Mouse (Mus musculus): ENCODE measurements around the gene Col25a1. TPM values are rescaled to one million over a fixed set of nuclear protein-coding genes. Genes with fewer than 3 reads are reported as not detected.

Gene Col25a1
- polyA plus RNA-seq, 1 experiment from 2014 or later, result 18.3 TPM

- no peak overlapping the region for H3K9ac ChIP-seq (ENCODE audit: low read length)
Observed at GRCm38 (mm10) chr3:130615625-130616024, 484.3 kb downstream of the Col25a1 start.

GRCm38 (mm10) chr3:130617439-130617898, 486.2 kb downstream of the Col25a1 start, which contains the start of gene Etnppl:
Etnppl (plus strand) TSS chr3:130617448.
- H3K9me3 ChIP-seq (ENCODE audit: control insufficient read depth, low read length), result no peaks in the 10 kb centered on the region
- no peaks in the 10 kb centered on the region for H3K36me3 ChIP-seq (ENCODE audit: control insufficient read depth, insufficient read depth, low read length)
- no peak within 1 kb of the TSS for H3K9ac ChIP-seq (ENCODE audit: low read length)
- H3K27me3 ChIP-seq (ENCODE audit: control insufficient read depth, insufficient read depth, low read length), result no peaks in the 10 kb centered on the region
- WGBS, result 1% methylated on average over 10 of the region's 10 CpGs
- H3K4me3 ChIP-seq (ENCODE audit: low read depth, low read length), result no peak within 1 kb of the TSS
- 0 out of 2 replicates have a peak, but pooled peaks have one; percentile 57 for ATAC-seq (ENCODE audit: insufficient number of reproducible peaks, low FRiP score, low TSS enrichment, low read depth)
- H3K27ac ChIP-seq (replicated peaks; ENCODE audit: low read depth, low read length), result no peak within 1 kb of the TSS
- H3K4me1 ChIP-seq (ENCODE audit: control insufficient read depth, insufficient read depth, low read length), result no peaks in the 10 kb centered on the region; the same call in 1 of the 2 replicates
- H3K4me2 ChIP-seq (ENCODE audit: low read depth, severe bottlenecking), result peak within 1 kb of the TSS; percentile 51
- DNase-seq (ENCODE audit: low spot score), result peak; percentile 65

More at GRCm38 (mm10) chr3:130615625-130616024, 484.3 kb downstream of the Col25a1 start:
- DNase-seq (ENCODE audit: low spot score), result no peak
- H3K27me3 ChIP-seq (ENCODE audit: control insufficient read depth, insufficient read depth, low read length), result no peaks in the 10 kb centered on the region
- H3K4me1 ChIP-seq (ENCODE audit: control insufficient read depth, insufficient read depth, low read length), result no peaks in the 10 kb centered on the region; the same call in 1 of the 2 replicates
- no peak overlapping the region for H3K4me3 ChIP-seq (ENCODE audit: low read depth, low read length)
- no peak overlapping the region for H3K27ac ChIP-seq (replicated peaks; ENCODE audit: low read depth, low read length)
- H3K4me2 ChIP-seq (ENCODE audit: low read depth, severe bottlenecking), result no peak overlapping the region
- 54% methylated on average over 8 of the region's 8 CpGs for WGBS
- no peaks in the 10 kb centered on the region for H3K9me3 ChIP-seq (ENCODE audit: control insufficient read depth, low read length)
- H3K36me3 ChIP-seq (ENCODE audit: control insufficient read depth, insufficient read depth, low read length), result no peaks in the 10 kb centered on the region
- ATAC-seq (ENCODE audit: insufficient number of reproducible peaks, low FRiP score, low TSS enrichment, low read depth), result no peak; the same call in 1 of the 2 replicates

DNA sequence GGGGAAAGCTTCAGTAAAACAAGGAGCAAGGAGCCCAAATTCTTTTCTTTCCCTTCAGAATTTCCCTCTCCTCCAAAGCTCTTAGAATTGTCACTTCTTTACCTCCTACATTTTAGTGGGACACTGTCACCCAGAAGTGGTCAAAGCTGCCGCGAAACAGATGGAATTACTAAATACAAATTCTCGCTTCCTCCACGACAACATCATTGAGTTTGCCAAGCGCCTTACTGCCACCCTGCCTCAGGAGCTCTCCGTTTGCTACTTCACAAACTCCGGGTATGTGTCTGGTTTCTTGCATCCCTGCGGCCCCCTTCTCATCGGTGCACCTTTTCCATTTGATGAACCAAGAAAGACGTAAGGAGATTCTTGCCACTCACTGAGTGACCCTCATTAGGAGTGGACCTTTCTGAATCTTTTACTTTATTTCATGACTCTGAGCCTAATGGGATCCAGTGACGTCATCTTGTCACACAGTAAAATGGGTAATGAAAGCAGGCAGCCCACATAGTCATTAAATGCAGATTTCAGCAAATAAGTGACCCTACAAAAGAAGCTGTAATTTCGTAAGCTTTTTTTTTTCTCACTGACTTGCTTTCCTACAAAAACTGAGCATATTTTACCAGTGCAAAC, 489.3 kb downstream of the Col25a1 start:
- no peak overlapping the region for H3K9ac ChIP-seq (ENCODE audit: low read length)
- no peak for ATAC-seq (ENCODE audit: insufficient number of reproducible peaks, low FRiP score, low TSS enrichment, low read depth)
- no peak overlapping the region for H3K4me2 ChIP-seq (ENCODE audit: low read depth, severe bottlenecking)
- no peak overlapping the region for H3K27ac ChIP-seq (replicated peaks; ENCODE audit: low read depth, low read length)
- 50% methylated on average over 12 of the region's 12 CpGs for WGBS
- no peaks in the 10 kb centered on the region for H3K9me3 ChIP-seq (ENCODE audit: control insufficient read depth, low read length)
- no peak overlapping the region for H3K4me3 ChIP-seq (ENCODE audit: low read depth, low read length)
- no peaks in the 10 kb centered on the region for H3K27me3 ChIP-seq (ENCODE audit: control insufficient read depth, insufficient read depth, low read length)
- peak; percentile 26 for DNase-seq (ENCODE audit: low spot score)
- H3K4me1 ChIP-seq (ENCODE audit: control insufficient read depth, insufficient read depth, low read length), result no peaks in the 10 kb centered on the region; the same call in 1 of the 2 replicates
- H3K36me3 ChIP-seq (ENCODE audit: control insufficient read depth, insufficient read depth, low read length), result no peaks in the 10 kb centered on the region

DNA sequence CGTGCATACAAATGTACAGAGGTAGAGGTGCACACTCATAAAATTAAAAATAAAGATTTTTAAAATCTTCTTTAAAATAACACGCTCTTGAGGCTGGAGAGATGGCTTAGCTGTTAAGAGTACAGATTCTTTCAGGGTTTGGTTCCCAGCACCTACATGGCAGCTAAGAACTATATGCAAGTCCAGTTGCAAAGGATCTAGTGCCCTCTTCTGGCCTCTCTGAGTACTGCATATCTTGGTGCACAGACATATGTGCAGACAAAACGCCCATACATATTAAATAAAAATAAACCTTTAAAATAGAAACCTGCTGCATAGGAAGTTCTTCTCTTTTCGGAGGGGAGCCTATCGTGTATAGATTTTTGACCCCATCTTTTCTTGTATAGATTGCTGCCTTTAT, 497.1 kb downstream of the Col25a1 start:
- ATAC-seq (ENCODE audit: insufficient number of reproducible peaks, low FRiP score, low TSS enrichment, low read depth), result no peak
- Histone ChIP-seq H3K4me2 (ENCODE audit: low read depth, severe bottlenecking) (no peak overlapping the region), H3K27me3 (ENCODE audit: control insufficient read depth, insufficient read depth, low read length) (no peaks in the 10 kb centered on the region), H3K4me1 (ENCODE audit: control insufficient read depth, insufficient read depth, low read length) (no peaks in the 10 kb centered on the region), H3K9ac (ENCODE audit: low read length) (no peak overlapping the region), H3K9me3 (ENCODE audit: control insufficient read depth, low read length) (no peaks in the 10 kb centered on the region), H3K4me3 (ENCODE audit: low read depth, low read length) (no peak overlapping the region), H3K27ac (replicated peaks; ENCODE audit: low read depth, low read length) (no peak overlapping the region), H3K36me3 (ENCODE audit: control insufficient read depth, insufficient read depth, low read length) (no peaks in the 10 kb centered on the region)
- no peak for DNase-seq (ENCODE audit: low spot score)
- 94% methylated on average over 5 of the region's 5 CpGs for WGBS

GRCm38 (mm10) chr3:130633859-130634258, 502.6 kb downstream of the Col25a1 start:
- H3K9me3 ChIP-seq (ENCODE audit: control insufficient read depth, low read length), result no peaks in the 10 kb centered on the region
- H3K4me1 ChIP-seq (ENCODE audit: control insufficient read depth, insufficient read depth, low read length), result no peaks in the 10 kb centered on the region
- no peak overlapping the region for H3K4me3 ChIP-seq (ENCODE audit: low read depth, low read length)
- no peaks in the 10 kb centered on the region for H3K36me3 ChIP-seq (ENCODE audit: control insufficient read depth, insufficient read depth, low read length)
- H3K27ac ChIP-seq (replicated peaks; ENCODE audit: low read depth, low read length), result no peak overlapping the region
- no peak overlapping the region for H3K4me2 ChIP-seq (ENCODE audit: low read depth, severe bottlenecking)
- DNase-seq (ENCODE audit: low spot score) (no peak), ATAC-seq (ENCODE audit: insufficient number of reproducible peaks, low FRiP score, low TSS enrichment, low read depth) (no peak)
- 77% methylated on average over 5 of the region's 5 CpGs for WGBS
- H3K9ac ChIP-seq (ENCODE audit: low read length), result no peak overlapping the region
- H3K27me3 ChIP-seq (ENCODE audit: control insufficient read depth, insufficient read depth, low read length), result no peaks in the 10 kb centered on the region

- Histone ChIP-seq H3K36me3 (ENCODE audit: control insufficient read depth, insufficient read depth, low read length) (no peaks in the 10 kb centered on the region), H3K4me1 (ENCODE audit: control insufficient read depth, insufficient read depth, low read length) (no peaks in the 10 kb centered on the region), H3K9ac (ENCODE audit: low read length) (no peak overlapping the region), H3K9me3 (ENCODE audit: control insufficient read depth, low read length) (no peaks in the 10 kb centered on the region), H3K4me2 (ENCODE audit: low read depth, severe bottlenecking) (no peak overlapping the region), H3K27ac (replicated peaks; ENCODE audit: low read depth, low read length) (no peak overlapping the region), H3K4me3 (ENCODE audit: low read depth, low read length) (no peak overlapping the region), H3K27me3 (ENCODE audit: control insufficient read depth, insufficient read depth, low read length) (no peaks in the 10 kb centered on the region)
- DNase-seq (ENCODE audit: low spot score), result no peak
- WGBS, result 83% methylated on average over 11 of the region's 11 CpGs
- ATAC-seq (ENCODE audit: insufficient number of reproducible peaks, low FRiP score, low TSS enrichment, low read depth), result no peak
Observed at GRCm38 (mm10) chr3:130646110-130646810, 515.0 kb downstream of the Col25a1 start.

Other genes starting within 250 kb of the Col25a1 start
- 109 and 120 TPM in 2 replicates for gene Casp6, start 230.1 kb upstream of the Col25a1 start, polyA plus RNA-seq (2014; fragmentation: Nextera tagmentation; extraction: Ambion mirVana)
- gene Mcub, start 161.3 kb upstream of the Col25a1 start, polyA plus RNA-seq (2014; fragmentation: Nextera tagmentation; extraction: Ambion mirVana), result 12.5 and 14.1 TPM in 2 replicates
- gene Sec24b, start 69.9 kb upstream of the Col25a1 start, polyA plus RNA-seq (2014; fragmentation: Nextera tagmentation; extraction: Ambion mirVana), result 33.6 and 38.5 TPM in 2 replicates